Mouse (Mus musculus): ENCODE measurements around the gene Gm27029. TPM values are rescaled to one million over a fixed set of nuclear protein-coding genes. Genes with fewer than 3 reads are reported as not detected.
A peak's percentile ranks its signal among the peaks of the same experiment; 100 is the strongest.

Gm27029 gene
- total RNA-seq, 2 experiments from 2014 or later: 7.1 to 9.9 TPM

DNA sequence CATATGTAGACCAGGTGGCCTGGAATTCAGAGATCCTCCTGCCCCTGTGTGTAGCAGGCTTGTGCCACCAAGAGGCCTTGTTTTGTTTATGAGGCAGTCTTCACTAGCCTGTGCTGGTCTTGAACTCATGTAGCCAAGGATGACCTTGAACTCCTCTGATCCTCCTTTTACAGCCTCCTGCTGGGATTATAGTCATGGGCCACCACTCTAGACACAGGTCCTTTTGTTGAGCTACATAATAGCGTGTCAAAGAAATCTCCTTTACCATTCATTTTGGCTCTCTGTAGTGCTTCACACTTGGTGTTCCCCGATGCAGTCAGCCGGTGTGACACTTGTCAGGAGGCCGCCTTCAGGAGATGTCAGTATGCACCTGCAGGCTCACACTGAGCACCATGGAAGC lies 12.3 kb upstream of the Gm27029 start:
- Histone ChIP-seq H3K27ac (no peak overlapping the region), H3K4me3 (no peak overlapping the region)
- TF ChIP-seq CTCF (IDR thresholded peaks at IDR 0.05): no peak
- DNase-seq (ENCODE audit: extremely low spot score in 1 of 2, low spot score in 2 of 2): no peak
- intact Hi-C loops (cut with DNase I): no loop called here

GRCm38 (mm10) chr11:101435831-101436230 lies 11.2 kb upstream of the Gm27029 start:
- no peak overlapping the region for H3K27ac ChIP-seq
- no peak overlapping the region for H3K4me3 ChIP-seq
- intact Hi-C loops (cut with DNase I): no loop called here
- TF ChIP-seq CTCF (IDR thresholded peaks at IDR 0.05): no peak
- no peak for DNase-seq (ENCODE audit: extremely low spot score in 1 of 2, low spot score in 2 of 2)

GRCm38 (mm10) chr11:101433396-101433795 lies 8.8 kb upstream of the Gm27029 start:
- Histone ChIP-seq H3K27ac (no peak overlapping the region), H3K4me3 (no peak overlapping the region)
- TF ChIP-seq CTCF (IDR thresholded peaks at IDR 0.05): no peak
- intact Hi-C loops (cut with DNase I): no loop called here
- DNase-seq (ENCODE audit: extremely low spot score in 1 of 2, low spot score in 2 of 2): no peak

- H3K4me3 ChIP-seq: no peak overlapping the region
- no peak for TF ChIP-seq CTCF (IDR thresholded peaks at IDR 0.05)
- intact Hi-C loops (cut with DNase I): no loop called here
- H3K27ac ChIP-seq: no peak overlapping the region
- DNase-seq (ENCODE audit: extremely low spot score in 1 of 2, low spot score in 2 of 2): no peak
Observed at GRCm38 (mm10) chr11:101431327-101431726, 6.7 kb upstream of the Gm27029 start.

GRCm38 (mm10) chr11:101426165-101426564 lies 1.6 kb upstream of the Gm27029 start:
- Histone ChIP-seq H3K4me3 (peak overlapping the region; percentile 75), H3K27ac (no peak overlapping the region)
- intact Hi-C loops (cut with DNase I): loop anchor here (2.0 kb wide), 1 partner anchor 127 kb away; the partner anchor contains the start of gene Nbr1
- no peak for DNase-seq (ENCODE audit: extremely low spot score in 1 of 2, low spot score in 2 of 2)
- no peak for TF ChIP-seq CTCF (IDR thresholded peaks at IDR 0.05)

- intact Hi-C loops (cut with DNase I): loop anchor here (2.0 kb wide), 1 partner anchor 18 kb away; the partner anchor contains the start of gene Rpl27
- peak; percentile 20 for TF ChIP-seq CTCF (IDR thresholded peaks at IDR 0.05)
- peak within 1 kb of the TSS; percentile 80 for H3K27ac ChIP-seq
Observed at GRCm38 (mm10) chr11:101424925-101425813, 573 bp upstream of the Gm27029 start, which contains the start of the genes Rundc1 and Ptges3l. Rundc1 (plus strand) TSS chr11:101425085. Ptges3l (minus strand) TSS chr11:101425333.

GRCm38 (mm10) chr11:101420148-101420547 lies 4.4 kb downstream of the Gm27029 start:
- intact Hi-C loops (cut with DNase I): no loop called here

More at GRCm38 (mm10) chr11:101424925-101425813, 573 bp upstream of the Gm27029 start, which contains the start of the genes Rundc1 and Ptges3l:
- DNase-seq (ENCODE audit: extremely low spot score in 1 of 2, low spot score in 2 of 2): peak; percentile 98 to 99
- H3K4me3 ChIP-seq: peak within 1 kb of the TSS; percentile 75

GRCm38 (mm10) chr11:101419610-101420009 lies 5.0 kb downstream of the Gm27029 start:
- intact Hi-C loops (cut with DNase I): no loop called here
- peak; percentile 23 for TF ChIP-seq CTCF (IDR thresholded peaks at IDR 0.05)
- Histone ChIP-seq H3K27ac (no peak overlapping the region), H3K4me3 (no peak overlapping the region)
- no peak for DNase-seq (ENCODE audit: extremely low spot score in 1 of 2, low spot score in 2 of 2)

More at GRCm38 (mm10) chr11:101420148-101420547, 4.4 kb downstream of the Gm27029 start:
- no peak overlapping the region for H3K4me3 ChIP-seq
- DNase-seq (ENCODE audit: extremely low spot score in 1 of 2, low spot score in 2 of 2): no peak
- no peak for TF ChIP-seq CTCF (IDR thresholded peaks at IDR 0.05)
- no peak overlapping the region for H3K27ac ChIP-seq

DNA sequence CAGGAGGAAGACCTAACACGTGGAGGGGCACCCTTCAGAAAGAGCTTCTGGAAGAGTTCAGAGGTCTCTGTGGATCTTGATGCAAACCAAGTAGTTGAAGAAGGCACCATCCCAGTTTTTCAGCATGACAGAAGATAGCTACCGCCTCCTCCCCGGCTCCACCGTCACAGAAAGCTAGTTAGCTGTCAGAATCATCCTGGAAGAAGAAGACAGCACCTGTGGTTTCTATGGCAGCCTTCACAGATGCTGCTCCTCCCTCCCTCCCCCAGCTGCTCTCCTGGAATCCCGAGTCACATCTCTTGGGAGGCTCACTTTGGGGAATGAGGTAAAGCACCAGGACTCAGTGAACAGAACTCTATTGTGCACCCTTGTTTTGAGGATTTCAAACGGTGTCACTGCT lies 5.6 kb downstream of the Gm27029 start:
- Histone ChIP-seq H3K27ac (no peak overlapping the region; the same call in 1 of the 2 replicates), H3K4me3 (no peak overlapping the region)
- TF ChIP-seq CTCF (IDR thresholded peaks at IDR 0.05): no peak
- DNase-seq (ENCODE audit: extremely low spot score in 1 of 2, low spot score in 2 of 2): peak; percentile 28 to 62
- intact Hi-C loops (cut with DNase I): no loop called here

- Histone ChIP-seq H3K4me3 (peak within 1 kb of the TSS; percentile 74), H3K27ac (peak within 1 kb of the TSS; percentile 86)
- TF ChIP-seq CTCF (IDR thresholded peaks at IDR 0.05): no peak; the same call in 1 of the 2 replicates
- intact Hi-C loops (cut with DNase I): no loop called here
- DNase-seq (ENCODE audit: extremely low spot score in 1 of 2, low spot score in 2 of 2): peak; percentile 87 to 94
Observed at GRCm38 (mm10) chr11:101417101-101417855, 7.3 kb downstream of the Gm27029 start, which contains the start of gene Aarsd1. Aarsd1 (minus strand) TSS chr11:101417615.

- DNase-seq (ENCODE audit: extremely low spot score in 1 of 2, low spot score in 2 of 2): no peak
- TF ChIP-seq CTCF (IDR thresholded peaks at IDR 0.05): no peak
- intact Hi-C loops (cut with DNase I): no loop called here
- H3K4me3 ChIP-seq: peak overlapping the region; percentile 74
- peak overlapping the region; percentile 86 for H3K27ac ChIP-seq
Observed at GRCm38 (mm10) chr11:101416433-101417100, 8.0 kb downstream of the Gm27029 start.

Data from left cerebral cortex, adult 2 months (tissue).